Mouse (Mus musculus): ENCODE data around the gene Cbfa2t3. TPM values are rescaled to one million over a fixed set of nuclear protein-coding genes. Genes with fewer than 3 reads are reported as not detected.

Gene Cbfa2t3
- polyA plus RNA-seq, 1 experiment: not detected

GRCm38 (mm10) chr8:122700628-122701027 lies 1.7 kb upstream of the Cbfa2t3 start:
- no peak overlapping the region for H3K4me3 ChIP-seq (ENCODE audit: insufficient read depth, low read depth, low read length)
- no peak for TF ChIP-seq CTCF (IDR thresholded peaks at IDR 0.05; ENCODE audit: insufficient read depth, low read depth, low read length)
- no peak for TF ChIP-seq POLR2A (IDR thresholded peaks at IDR 0.05; ENCODE audit: insufficient read depth, low read depth, low read length)
- no peak overlapping the region for H3K27ac ChIP-seq (ENCODE audit: insufficient read depth, low read depth, low read length)
- whole genome bisulfite sequencing: 87% methylated on average over 13 of the region's 13 CpGs
- H3K4me1 ChIP-seq (ENCODE audit: control insufficient read depth, insufficient read depth, low read length): peaks cover 21% of the 10 kb centered on the region

GRCm38 (mm10) chr8:122698254-122698768 lies 598 bp downstream of the Cbfa2t3 start:
- whole genome bisulfite sequencing: 84% methylated on average over 5 of the region's 5 CpGs
- Histone ChIP-seq H3K4me3 (ENCODE audit: insufficient read depth, low read depth, low read length) (no peak overlapping the region), H3K4me1 (ENCODE audit: control insufficient read depth, insufficient read depth, low read length) (peaks cover 26% of the 10 kb centered on the region), H3K27ac (ENCODE audit: insufficient read depth, low read depth, low read length) (no peak overlapping the region)
- TF ChIP-seq CTCF (IDR thresholded peaks at IDR 0.05; ENCODE audit: insufficient read depth, low read depth, low read length) (no peak), POLR2A (IDR thresholded peaks at IDR 0.05; ENCODE audit: insufficient read depth, low read depth, low read length) (no peak)

GRCm38 (mm10) chr8:122697586-122697985 lies 1.3 kb downstream of the Cbfa2t3 start:
- Histone ChIP-seq H3K27ac (ENCODE audit: insufficient read depth, low read depth, low read length) (no peak overlapping the region), H3K4me1 (ENCODE audit: control insufficient read depth, insufficient read depth, low read length) (peaks cover 26% of the 10 kb centered on the region), H3K4me3 (ENCODE audit: insufficient read depth, low read depth, low read length) (no peak overlapping the region)
- TF ChIP-seq CTCF (IDR thresholded peaks at IDR 0.05; ENCODE audit: insufficient read depth, low read depth, low read length): no peak
- no peak for TF ChIP-seq POLR2A (IDR thresholded peaks at IDR 0.05; ENCODE audit: insufficient read depth, low read depth, low read length)
- WGBS: 96% methylated on average over 6 of the region's 6 CpGs

- TF ChIP-seq CTCF (IDR thresholded peaks at IDR 0.05; ENCODE audit: insufficient read depth, low read depth, low read length) (no peak), POLR2A (IDR thresholded peaks at IDR 0.05; ENCODE audit: insufficient read depth, low read depth, low read length) (no peak)
- WGBS: 53% methylated on average over 3 of the region's 3 CpGs
- no peak overlapping the region for H3K4me3 ChIP-seq (ENCODE audit: insufficient read depth, low read depth, low read length)
- H3K27ac ChIP-seq (ENCODE audit: insufficient read depth, low read depth, low read length): no peak overlapping the region
- peaks cover 26% of the 10 kb centered on the region for H3K4me1 ChIP-seq (ENCODE audit: control insufficient read depth, insufficient read depth, low read length)
Measured at GRCm38 (mm10) chr8:122697181-122697581, 1.7 kb downstream of the Cbfa2t3 start.

GRCm38 (mm10) chr8:122695438-122696042 lies 3.4 kb downstream of the Cbfa2t3 start:
- peaks cover 39% of the 10 kb centered on the region for H3K4me1 ChIP-seq (ENCODE audit: control insufficient read depth, insufficient read depth, low read length)
- H3K27ac ChIP-seq (ENCODE audit: insufficient read depth, low read depth, low read length): no peak overlapping the region
- 66% methylated on average over 7 of the region's 7 CpGs for WGBS
- H3K4me3 ChIP-seq (ENCODE audit: insufficient read depth, low read depth, low read length): no peak overlapping the region
- TF ChIP-seq CTCF (IDR thresholded peaks at IDR 0.05; ENCODE audit: insufficient read depth, low read depth, low read length) (no peak), POLR2A (IDR thresholded peaks at IDR 0.05; ENCODE audit: insufficient read depth, low read depth, low read length) (no peak)

GRCm38 (mm10) chr8:122692152-122692551 lies 6.8 kb downstream of the Cbfa2t3 start:
- WGBS: 90% methylated on average over 8 of the region's 8 CpGs
- TF ChIP-seq CTCF (IDR thresholded peaks at IDR 0.05; ENCODE audit: insufficient read depth, low read depth, low read length): no peak
- TF ChIP-seq POLR2A (IDR thresholded peaks at IDR 0.05; ENCODE audit: insufficient read depth, low read depth, low read length): no peak
- Histone ChIP-seq H3K4me3 (ENCODE audit: insufficient read depth, low read depth, low read length) (no peak overlapping the region), H3K4me1 (ENCODE audit: control insufficient read depth, insufficient read depth, low read length) (peaks cover 33% of the 10 kb centered on the region), H3K27ac (ENCODE audit: insufficient read depth, low read depth, low read length) (no peak overlapping the region)

GRCm38 (mm10) chr8:122691018-122691417 lies 7.9 kb downstream of the Cbfa2t3 start:
- no peak overlapping the region for H3K4me3 ChIP-seq (ENCODE audit: insufficient read depth, low read depth, low read length)
- WGBS: 48% methylated on average over 6 of the region's 6 CpGs
- no peak overlapping the region for H3K27ac ChIP-seq (ENCODE audit: insufficient read depth, low read depth, low read length)
- no peak for TF ChIP-seq CTCF (IDR thresholded peaks at IDR 0.05; ENCODE audit: insufficient read depth, low read depth, low read length)
- no peak for TF ChIP-seq POLR2A (IDR thresholded peaks at IDR 0.05; ENCODE audit: insufficient read depth, low read depth, low read length)
- H3K4me1 ChIP-seq (ENCODE audit: control insufficient read depth, insufficient read depth, low read length): peaks cover 35% of the 10 kb centered on the region

GRCm38 (mm10) chr8:122689315-122689714 lies 9.6 kb downstream of the Cbfa2t3 start:
- H3K4me1 ChIP-seq (ENCODE audit: control insufficient read depth, insufficient read depth, low read length): peaks cover 24% of the 10 kb centered on the region
- H3K27ac ChIP-seq (ENCODE audit: insufficient read depth, low read depth, low read length): no peak overlapping the region
- 100% methylated on average over 1 of the region's 1 CpGs for WGBS
- no peak for TF ChIP-seq CTCF (IDR thresholded peaks at IDR 0.05; ENCODE audit: insufficient read depth, low read depth, low read length)
- TF ChIP-seq POLR2A (IDR thresholded peaks at IDR 0.05; ENCODE audit: insufficient read depth, low read depth, low read length): no peak
- no peak overlapping the region for H3K4me3 ChIP-seq (ENCODE audit: insufficient read depth, low read depth, low read length)

- no peak overlapping the region for H3K4me3 ChIP-seq (ENCODE audit: insufficient read depth, low read depth, low read length)
- TF ChIP-seq CTCF (IDR thresholded peaks at IDR 0.05; ENCODE audit: insufficient read depth, low read depth, low read length) (no peak), POLR2A (IDR thresholded peaks at IDR 0.05; ENCODE audit: insufficient read depth, low read depth, low read length) (no peak)
- 55% methylated on average over 9 of the region's 9 CpGs for WGBS
- H3K4me1 ChIP-seq (ENCODE audit: control insufficient read depth, insufficient read depth, low read length): peaks cover 23% of the 10 kb centered on the region
- no peak overlapping the region for H3K27ac ChIP-seq (ENCODE audit: insufficient read depth, low read depth, low read length)
Measured at GRCm38 (mm10) chr8:122686879-122687278, 12.0 kb downstream of the Cbfa2t3 start.
